Mouse (Mus musculus): ENCODE data around the gene Vtn. TPM values are rescaled to one million over a fixed set of nuclear protein-coding genes. Genes with fewer than 3 reads are reported as not detected.
"Not testable (repeated sequence)": the region's sequence is repeated elsewhere in the genome, so short reads cannot be mapped to it uniquely, and the experiment has no call there.

Vtn gene
- polyA plus RNA-seq, 1 experiment from 2014 or later, result 116 TPM

GRCm38 (mm10) chr11:78523241-78523955 is 24.5 kb downstream of the Vtn start:
- H3K27ac ChIP-seq, result no peak overlapping the region
- WGBS, result 77% methylated on average over 9 of the region's 9 CpGs
- no peak overlapping the region for H3K9ac ChIP-seq
- no peak overlapping the region for H3K4me3 ChIP-seq
- H3K9me3 ChIP-seq, result no peaks in the 10 kb centered on the region
- no peaks in the 10 kb centered on the region for H3K4me1 ChIP-seq
- H3K27me3 ChIP-seq (replicated peaks), result no peaks in the 10 kb centered on the region
- no peak for ATAC-seq (ENCODE audit: low FRiP score, low read depth)
- H3K4me2 ChIP-seq (replicated peaks), result no peak overlapping the region
- H3K36me3 ChIP-seq, result peaks cover 95% of the 10 kb centered on the region

- WGBS, result 92% methylated on average over 2 of the region's 2 CpGs
- Histone ChIP-seq H3K27ac (no peak overlapping the region), H3K9me3 (no peaks in the 10 kb centered on the region), H3K36me3 (peaks cover 96% of the 10 kb centered on the region), H3K4me1 (no peaks in the 10 kb centered on the region), H3K27me3 (replicated peaks) (no peaks in the 10 kb centered on the region), H3K9ac (no peak overlapping the region), H3K4me2 (replicated peaks) (no peak overlapping the region), H3K4me3 (no peak overlapping the region)
- no peak for ATAC-seq (ENCODE audit: low FRiP score, low read depth)
These were observed 25.9 kb downstream of the Vtn start for GRCm38 (mm10) chr11:78524838-78525237.

GRCm38 (mm10) chr11:78528714-78529113 is 29.8 kb downstream of the Vtn start:
- Histone ChIP-seq H3K36me3 (peaks cover 68% of the 10 kb centered on the region), H3K4me3 (no peak overlapping the region), H3K4me2 (replicated peaks) (no peak overlapping the region), H3K27me3 (replicated peaks) (no peaks in the 10 kb centered on the region), H3K9ac (0 out of 2 replicates have a peak overlapping the region, but pooled peaks have one; percentile 1), H3K27ac (no peak overlapping the region), H3K4me1 (no peaks in the 10 kb centered on the region), H3K9me3 (no peaks in the 10 kb centered on the region)
- no peak for ATAC-seq (ENCODE audit: low FRiP score, low read depth)
- 87% methylated on average over 9 of the region's 9 CpGs for WGBS

GRCm38 (mm10) chr11:78530001-78530400 is 31.1 kb downstream of the Vtn start:
- Histone ChIP-seq H3K4me2 (replicated peaks) (no peak overlapping the region), H3K27me3 (replicated peaks) (no peaks in the 10 kb centered on the region), H3K27ac (no peak overlapping the region), H3K36me3 (peaks cover 56% of the 10 kb centered on the region), H3K4me1 (peaks cover 6% of the 10 kb centered on the region), H3K9me3 (no peaks in the 10 kb centered on the region), H3K9ac (no peak overlapping the region), H3K4me3 (no peak overlapping the region)
- no peak for ATAC-seq (ENCODE audit: low FRiP score, low read depth)
- 93% methylated on average over 12 of the region's 12 CpGs for WGBS

- H3K4me1 ChIP-seq, result peaks cover 11% of the 10 kb centered on the region
- H3K27me3 ChIP-seq (replicated peaks), result no peaks in the 10 kb centered on the region
- no peak overlapping the region for H3K4me2 ChIP-seq (replicated peaks)
- no peak overlapping the region for H3K27ac ChIP-seq
- no peak overlapping the region for H3K4me3 ChIP-seq
- H3K36me3 ChIP-seq, result peaks cover 46% of the 10 kb centered on the region
- no peak overlapping the region for H3K9ac ChIP-seq
- no peaks in the 10 kb centered on the region for H3K9me3 ChIP-seq
- ATAC-seq (ENCODE audit: low FRiP score, low read depth), result no peak
- 92% methylated on average over 6 of the region's 6 CpGs for WGBS
These were observed 32.2 kb downstream of the Vtn start for GRCm38 (mm10) chr11:78531046-78531445.

GRCm38 (mm10) chr11:78531515-78531914 is 32.6 kb downstream of the Vtn start:
- Histone ChIP-seq H3K36me3 (peaks cover 41% of the 10 kb centered on the region), H3K4me1 (peaks cover 11% of the 10 kb centered on the region)
- H3K27me3 ChIP-seq (replicated peaks); ATAC-seq (ENCODE audit: low FRiP score, low read depth); H3K9ac ChIP-seq; H3K4me2 ChIP-seq (replicated peaks); H3K4me3 ChIP-seq; H3K9me3 ChIP-seq; H3K27ac ChIP-seq: not testable (repeated sequence)
- WGBS, result 95% methylated on average over 10 of the region's 10 CpGs

- Histone ChIP-seq H3K9ac (no peak overlapping the region), H3K9me3 (no peaks in the 10 kb centered on the region), H3K4me3 (no peak overlapping the region), H3K27me3 (replicated peaks) (no peaks in the 10 kb centered on the region), H3K4me1 (peaks cover 21% of the 10 kb centered on the region), H3K4me2 (replicated peaks) (peak overlapping the region; percentile 78), H3K27ac (no peak overlapping the region), H3K36me3 (peaks cover 26% of the 10 kb centered on the region)
- no peak for ATAC-seq (ENCODE audit: low FRiP score, low read depth)
- 94% methylated on average over 4 of the region's 4 CpGs for WGBS
These were observed 35.6 kb downstream of the Vtn start for GRCm38 (mm10) chr11:78534516-78534915.

- Histone ChIP-seq H3K9ac (peak overlapping the region; percentile 65), H3K9me3 (no peaks in the 10 kb centered on the region), H3K4me2 (replicated peaks) (peak overlapping the region; percentile 78), H3K27ac (peak overlapping the region; percentile 60), H3K4me3 (peak overlapping the region; percentile 74), H3K36me3 (peaks cover 26% of the 10 kb centered on the region), H3K27me3 (replicated peaks) (no peaks in the 10 kb centered on the region), H3K4me1 (peaks cover 21% of the 10 kb centered on the region)
- ATAC-seq (ENCODE audit: low FRiP score, low read depth), result peak; percentile 65
- under 1% methylated on average over 23 of the region's 23 CpGs for WGBS
These were observed 36.6 kb downstream of the Vtn start for GRCm38 (mm10) chr11:78535376-78536079.

GRCm38 (mm10) chr11:78536080-78536689 is 37.3 kb downstream of the Vtn start, which contains the start of the genes Tnfaip1 and Ift20:
TSS of gene Tnfaip1 (minus strand) at chr11:78536332.
TSS of gene Ift20 (plus strand) at chr11:78536361.
- Histone ChIP-seq H3K4me2 (replicated peaks) (peak within 1 kb of the TSS; percentile 86), H3K27me3 (replicated peaks) (no peaks in the 10 kb centered on the region), H3K4me1 (peaks cover 21% of the 10 kb centered on the region), H3K27ac (peak within 1 kb of the TSS; percentile 60), H3K4me3 (peak within 1 kb of the TSS; percentile 74), H3K9me3 (no peaks in the 10 kb centered on the region), H3K9ac (peak within 1 kb of the TSS; percentile 79), H3K36me3 (peaks cover 29% of the 10 kb centered on the region)
- ATAC-seq (ENCODE audit: low FRiP score, low read depth), result peak; percentile 98
- under 1% methylated on average over 52 of the region's 52 CpGs for WGBS

- WGBS, result 4% methylated on average over 14 of the region's 14 CpGs
- Histone ChIP-seq H3K9me3 (no peaks in the 10 kb centered on the region), H3K27ac (no peak overlapping the region), H3K4me3 (peak overlapping the region; percentile 74), H3K4me2 (replicated peaks) (peak overlapping the region; percentile 86), H3K36me3 (peaks cover 32% of the 10 kb centered on the region), H3K4me1 (peaks cover 21% of the 10 kb centered on the region), H3K9ac (peak overlapping the region; percentile 79), H3K27me3 (replicated peaks) (no peaks in the 10 kb centered on the region)
- no peak for ATAC-seq (ENCODE audit: low FRiP score, low read depth)
These were observed 37.8 kb downstream of the Vtn start for GRCm38 (mm10) chr11:78536690-78537084.

GRCm38 (mm10) chr11:78540358-78540757 is 41.5 kb downstream of the Vtn start:
- H3K36me3 ChIP-seq, result peaks cover 50% of the 10 kb centered on the region
- peaks cover 11% of the 10 kb centered on the region for H3K4me1 ChIP-seq
- no peak overlapping the region for H3K4me3 ChIP-seq
- no peak overlapping the region for H3K9ac ChIP-seq
- no peak overlapping the region for H3K27ac ChIP-seq
- no peak overlapping the region for H3K4me2 ChIP-seq (replicated peaks)
- H3K27me3 ChIP-seq (replicated peaks), result no peaks in the 10 kb centered on the region
- no peak for ATAC-seq (ENCODE audit: low FRiP score, low read depth)
- 86% methylated on average over 3 of the region's 3 CpGs for WGBS
- no peaks in the 10 kb centered on the region for H3K9me3 ChIP-seq

- H3K9me3 ChIP-seq, result no peaks in the 10 kb centered on the region
- H3K27ac ChIP-seq, result no peak overlapping the region
- 94% methylated on average over 7 of the region's 7 CpGs for WGBS
- no peak overlapping the region for H3K9ac ChIP-seq
- no peaks in the 10 kb centered on the region for H3K27me3 ChIP-seq (replicated peaks)
- peaks cover 38% of the 10 kb centered on the region for H3K36me3 ChIP-seq
- no peak overlapping the region for H3K4me3 ChIP-seq
- peaks cover 18% of the 10 kb centered on the region for H3K4me1 ChIP-seq
- no peak overlapping the region for H3K4me2 ChIP-seq (replicated peaks)
- ATAC-seq (ENCODE audit: low FRiP score, low read depth), result no peak
These were observed 45.7 kb downstream of the Vtn start for GRCm38 (mm10) chr11:78544449-78545111.

All from neural tube, embryonic 12.5 days (tissue).